Mouse (Mus musculus): ENCODE data around the gene Nat8.
"Not testable (repeated sequence)": the region's sequence is repeated elsewhere in the genome, so short reads cannot be mapped to it uniquely, and the experiment has no call there.

The Nat8 gene

DNA sequence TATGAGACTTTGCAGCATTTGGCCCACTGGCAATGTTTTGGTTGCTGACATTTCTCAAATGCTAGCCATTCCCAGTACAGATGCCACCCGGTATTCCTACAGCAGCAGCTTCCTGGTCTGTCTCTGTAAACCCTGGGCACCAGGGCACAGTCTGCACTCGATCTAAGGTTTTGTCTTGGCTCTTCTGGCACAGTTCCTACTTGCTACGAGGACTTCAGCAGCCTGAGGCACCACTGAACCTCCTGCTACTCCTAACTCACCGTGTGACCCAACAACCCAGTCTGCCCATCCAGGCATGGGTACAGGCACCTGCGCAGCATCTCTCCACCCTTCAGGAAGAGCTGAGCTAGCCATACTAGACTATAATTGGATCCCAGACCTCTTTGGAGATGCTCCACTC, 4.2 kb upstream of the Nat8 start:
- DNase-seq (ENCODE audit: low spot score in 2 of 2), result not testable (repeated sequence)

DNA sequence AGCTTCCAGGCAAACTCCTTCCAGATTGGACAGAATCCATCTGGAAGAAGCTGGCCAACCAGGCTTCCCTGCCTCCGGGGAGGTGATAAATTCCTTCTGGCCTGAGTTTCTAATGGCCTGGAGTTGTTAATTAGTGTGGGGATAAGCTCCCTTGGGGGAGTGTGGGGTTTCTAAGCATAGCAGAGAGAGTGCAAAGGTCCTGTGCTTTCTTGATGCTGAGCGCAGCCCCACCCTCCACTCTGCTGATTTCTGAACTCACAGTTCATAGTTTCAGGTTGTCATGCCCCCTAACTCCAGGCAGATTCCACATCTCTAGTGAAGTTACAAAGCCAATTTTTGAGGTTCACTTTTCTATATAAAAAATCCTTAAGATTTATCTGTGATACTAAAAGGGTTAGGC, 3.2 kb upstream of the Nat8 start:
- DNase-seq (ENCODE audit: low spot score in 2 of 2), result not testable (repeated sequence)

DNA sequence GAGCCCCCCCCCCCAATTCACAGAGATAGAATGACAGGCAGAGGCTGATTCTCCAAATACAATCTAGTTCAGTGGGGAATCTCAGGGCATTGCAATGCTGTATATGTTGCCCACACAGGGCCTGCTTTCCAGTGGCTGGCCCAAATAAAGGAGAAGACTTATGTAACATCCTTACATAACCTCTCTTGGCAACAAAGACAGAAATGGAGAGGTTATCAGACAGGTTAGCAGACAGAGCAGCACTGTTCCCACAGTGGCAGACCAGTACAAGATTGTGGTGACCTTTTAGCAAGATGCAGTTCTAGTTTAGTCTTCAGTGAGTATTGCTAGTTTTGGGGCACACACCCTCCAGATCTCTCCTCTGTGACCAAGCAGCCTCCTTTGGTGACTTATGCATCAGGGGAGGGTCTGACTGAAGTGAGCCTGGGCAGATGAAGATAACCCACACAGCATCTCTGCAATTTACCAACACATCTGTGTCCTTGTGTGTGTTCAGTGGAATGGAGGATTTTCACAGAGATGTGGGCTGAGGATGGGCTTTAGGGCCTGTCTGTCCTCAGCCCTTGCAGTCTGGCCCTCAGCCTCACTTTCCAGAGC, 2.7 kb upstream of the Nat8 start:
- not testable (repeated sequence) for DNase-seq (ENCODE audit: low spot score in 2 of 2)

DNA sequence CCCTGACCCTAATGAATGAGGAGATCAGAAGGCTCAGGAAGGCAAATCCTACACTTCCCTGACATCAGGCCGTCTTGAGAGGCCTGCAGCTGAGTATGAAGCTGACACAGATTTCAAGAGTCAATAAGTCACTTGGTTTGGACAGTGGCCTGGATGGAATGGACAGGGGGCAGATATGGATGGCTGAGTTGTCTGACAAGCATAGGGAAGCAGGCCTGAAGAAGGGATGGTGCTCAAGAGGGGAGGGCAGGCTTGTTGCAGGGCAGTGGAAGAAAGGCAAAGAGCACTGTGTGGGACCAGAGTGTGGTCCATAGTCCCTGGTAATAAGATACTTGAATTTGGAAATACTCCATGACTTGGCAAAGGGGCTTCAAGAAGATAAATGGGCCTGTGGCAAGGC, 2.4 kb downstream of the Nat8 start:
- DNase-seq (ENCODE audit: low spot score in 2 of 2), result no peak

DNA sequence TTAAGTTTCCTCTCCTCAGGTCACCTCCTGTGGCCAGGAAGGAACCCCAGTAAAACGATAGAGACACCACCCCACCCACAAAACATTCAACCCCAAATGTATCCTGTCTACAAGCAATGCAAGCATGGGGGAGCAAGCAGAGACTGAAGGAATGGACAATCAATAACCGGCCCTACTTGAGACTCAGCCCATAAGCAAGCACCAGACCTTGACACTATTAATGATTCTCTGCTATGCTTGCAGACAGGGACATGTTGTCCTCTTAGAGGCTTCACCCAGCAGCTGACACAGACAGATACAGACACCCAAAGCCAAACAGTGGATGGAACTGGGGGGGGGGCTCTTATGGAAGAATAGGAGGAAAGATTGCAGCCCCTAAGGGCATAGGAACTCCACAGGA, 6.0 kb downstream of the Nat8 start:
- no peak for DNase-seq (ENCODE audit: low spot score in 2 of 2)

DNA sequence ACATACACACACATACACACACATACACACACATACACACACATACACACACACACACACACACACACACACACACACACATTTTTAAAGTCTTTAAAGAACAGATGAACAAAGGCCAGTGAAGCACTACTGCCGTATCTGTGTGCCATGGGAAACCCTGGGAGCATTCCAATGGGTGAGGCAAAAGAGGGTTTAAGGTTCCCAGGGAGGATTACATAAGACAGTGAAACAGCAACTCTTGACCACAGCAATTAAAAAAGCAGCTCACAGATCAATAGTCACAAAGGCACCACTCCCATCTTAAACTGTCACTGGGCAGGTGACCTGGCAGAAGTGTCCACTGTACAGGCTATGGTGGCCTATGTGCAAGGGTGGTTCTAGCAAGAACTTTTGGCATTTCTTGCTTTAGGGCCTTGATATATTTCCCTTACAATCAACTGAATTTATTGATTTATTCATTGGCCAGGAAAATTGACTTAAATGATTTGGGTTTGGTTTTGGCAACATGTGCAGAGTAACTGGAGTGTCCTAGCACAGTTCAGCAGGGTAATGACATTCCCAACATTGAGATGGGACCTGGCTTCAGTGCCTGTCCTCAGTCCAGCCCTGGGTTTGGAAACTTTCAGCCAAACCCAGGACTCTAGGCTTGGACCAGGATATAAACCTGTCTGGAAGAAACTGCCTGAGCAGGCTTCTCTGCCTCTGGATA, 8.3 kb downstream of the Nat8 start:
- no peak for DNase-seq (ENCODE audit: low spot score in 2 of 2)

DNA sequence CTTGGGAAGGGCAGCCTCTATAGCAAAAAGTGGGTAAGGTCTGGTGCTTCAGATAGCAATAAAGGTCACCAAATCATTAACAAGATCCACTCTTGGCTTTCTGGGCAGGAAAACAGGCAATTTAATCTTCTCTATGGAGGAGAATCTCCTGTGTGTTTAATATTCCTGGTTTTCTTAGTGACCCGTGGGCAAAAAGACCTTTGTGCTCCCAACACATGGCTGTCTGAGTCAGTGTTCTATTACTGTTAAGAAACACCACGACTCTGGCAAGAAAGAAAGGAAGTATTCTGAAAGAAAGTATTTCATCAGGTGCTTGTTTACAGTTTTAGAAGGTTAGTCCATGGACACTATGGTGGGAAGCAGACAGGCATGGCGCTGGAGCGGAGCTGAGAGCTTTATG, 9.6 kb downstream of the Nat8 start:
- no peak for DNase-seq (ENCODE audit: low spot score in 2 of 2)

DNA sequence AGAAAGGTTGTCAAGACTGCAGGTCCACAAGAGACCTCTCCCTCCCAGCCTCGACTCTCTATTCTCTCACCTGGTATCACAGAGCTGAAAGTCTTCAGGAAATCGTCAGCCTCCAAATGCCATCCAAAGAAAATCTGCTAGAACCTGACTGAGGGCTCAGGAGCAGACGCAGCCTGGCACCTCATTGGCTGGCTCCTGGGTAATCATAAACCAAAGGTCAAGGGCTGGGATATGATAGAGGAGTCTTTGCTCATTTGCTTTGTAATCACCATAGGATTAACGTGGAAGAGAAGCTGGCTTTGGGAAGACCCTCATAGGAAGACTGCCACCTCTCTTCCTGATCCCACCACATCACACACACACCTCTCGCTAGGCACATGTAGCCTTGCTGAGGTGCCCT, 11.0 kb downstream of the Nat8 start, which contains the start of the genes Nat8f6 and Nat8f5:
Gene Nat8f6, minus strand, starts transcription at position 118 of the 400 bp plus-strand sequence.
Gene Nat8f5, minus strand, starts transcription at position 136 of the 400 bp plus-strand sequence.
- DNase-seq (ENCODE audit: low spot score in 2 of 2), result no peak

DNA sequence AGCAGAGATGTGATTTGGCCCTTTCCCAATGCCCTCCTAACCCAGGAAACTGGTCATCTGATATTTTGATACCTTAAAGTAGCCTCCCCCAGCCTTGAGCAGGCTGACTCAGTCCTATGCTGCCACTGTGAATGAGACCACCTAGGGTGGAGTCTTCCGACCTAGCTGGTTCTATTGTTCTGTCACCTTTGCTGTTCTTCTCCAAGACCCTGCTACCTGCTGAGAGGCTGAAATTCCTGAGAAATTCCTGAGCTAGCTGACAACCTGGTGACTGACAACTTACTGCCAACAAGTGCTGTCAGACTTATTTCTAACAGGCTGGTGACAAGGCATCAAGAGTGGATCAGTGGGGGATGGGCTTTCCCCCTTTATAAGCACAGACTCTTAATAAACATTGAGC, 13.5 kb downstream of the Nat8 start:
- DNase-seq (ENCODE audit: low spot score in 2 of 2), result no peak

DNA sequence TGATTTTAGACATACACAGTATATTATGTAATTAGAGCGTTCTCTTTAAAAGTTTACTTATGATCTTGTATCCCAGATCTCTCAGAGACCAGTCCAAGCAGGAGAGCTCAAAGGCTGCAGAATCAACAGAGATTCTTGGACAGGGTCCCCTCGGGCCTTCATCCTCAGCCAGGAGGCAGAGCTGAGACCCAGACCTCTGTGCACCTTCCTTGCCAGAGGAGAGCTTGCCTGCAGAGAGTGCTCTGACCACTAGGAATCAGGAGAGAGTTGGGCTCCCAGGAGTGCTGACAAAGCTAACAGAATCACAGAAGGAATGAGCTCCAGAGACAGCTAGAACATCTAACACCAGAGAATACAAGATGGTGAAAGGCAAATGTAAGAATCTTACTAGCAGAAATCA, 18.5 kb downstream of the Nat8 start:
- no peak for DNase-seq (ENCODE audit: low spot score in 2 of 2)

DNA sequence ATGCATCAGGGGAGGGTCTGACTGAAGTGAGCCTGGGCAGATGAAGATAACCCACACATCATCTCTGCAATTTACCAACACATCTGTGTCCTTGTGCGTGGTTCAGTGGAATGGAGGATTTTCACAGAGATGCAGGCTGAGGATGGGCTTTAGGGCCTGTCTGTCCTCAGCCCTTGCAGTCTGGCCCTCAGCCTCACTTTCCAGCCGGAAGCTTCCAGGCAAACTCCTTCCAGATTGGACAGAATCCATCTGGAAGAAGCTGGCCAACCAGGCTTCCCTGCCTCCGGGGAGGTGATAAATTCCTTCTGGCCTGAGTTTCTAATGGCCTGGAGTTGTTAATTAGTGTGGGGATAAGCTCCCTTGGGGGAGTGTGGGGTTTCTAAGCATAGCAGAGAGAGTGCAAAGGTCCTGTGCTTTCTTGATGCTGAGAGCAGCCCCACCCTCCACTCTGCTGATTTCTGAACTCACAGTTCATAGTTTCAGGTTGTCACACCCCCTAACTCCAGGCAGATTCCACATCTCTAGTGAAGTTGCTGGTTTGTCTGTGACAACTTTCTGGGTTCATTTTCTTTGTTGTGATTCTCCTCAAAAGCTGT, 20.8 kb downstream of the Nat8 start:
- not testable (repeated sequence) for DNase-seq (ENCODE audit: low spot score in 2 of 2)

DNA sequence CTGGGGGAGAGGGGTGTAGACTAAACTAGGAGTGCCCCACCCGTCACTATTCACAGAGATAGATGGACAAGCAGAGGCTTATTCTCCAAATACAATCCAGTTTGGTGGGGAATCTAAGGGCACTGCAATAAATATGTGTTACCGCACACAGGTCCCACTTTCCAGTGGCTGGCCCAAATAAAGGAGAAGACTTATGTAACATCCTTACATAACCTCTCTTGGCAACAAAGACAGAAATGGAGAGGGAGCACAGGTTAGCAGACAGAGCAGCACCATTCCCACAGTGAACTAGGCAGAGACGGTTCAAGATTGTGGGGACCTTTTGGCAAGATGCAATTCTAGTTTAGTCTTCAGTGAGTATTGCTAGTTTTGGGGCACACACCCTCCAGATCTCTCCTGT, 21.4 kb downstream of the Nat8 start:
- not testable (repeated sequence) for DNase-seq (ENCODE audit: low spot score in 2 of 2)

DNA sequence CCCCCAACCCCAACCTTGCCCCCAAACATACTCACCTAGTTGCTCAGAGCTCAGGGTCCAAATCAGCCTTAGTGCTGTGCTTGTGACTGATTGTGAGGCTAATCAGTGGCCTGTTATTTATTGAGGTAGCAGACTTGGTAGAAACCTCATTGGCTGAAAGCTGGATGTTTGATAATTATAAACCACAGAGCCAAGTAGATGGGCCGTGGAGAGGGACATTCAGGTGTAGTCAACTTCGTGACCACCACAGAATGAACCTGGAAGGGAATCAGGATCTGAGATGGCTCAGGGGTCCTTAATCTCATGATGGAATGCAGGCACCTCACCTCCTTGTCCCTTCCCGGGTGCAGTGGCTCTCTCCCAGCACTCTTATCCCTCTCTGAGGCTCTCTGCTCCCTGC, 22.1 kb downstream of the Nat8 start:
- DNase-seq (ENCODE audit: low spot score in 2 of 2), result not testable (repeated sequence)

DNA sequence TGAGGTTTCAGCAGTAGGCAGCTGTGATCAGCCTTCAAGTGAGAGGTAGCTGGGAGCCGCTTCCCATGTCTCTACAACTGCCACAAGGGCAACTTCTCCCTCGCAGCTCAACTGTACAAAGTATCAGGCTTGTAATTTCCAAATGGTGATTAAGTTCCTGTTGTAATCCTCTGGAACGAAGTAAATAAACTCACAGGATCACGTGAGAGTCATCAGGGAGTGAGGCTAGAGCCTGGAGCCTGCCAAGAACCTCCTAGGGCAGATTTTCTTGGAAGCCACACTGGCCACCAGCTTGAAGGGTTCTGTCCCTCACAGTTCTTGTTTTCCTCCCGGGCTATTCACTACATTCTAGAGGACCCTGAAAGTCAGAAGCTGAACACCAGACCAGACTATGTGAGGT, 28.7 kb downstream of the Nat8 start:
- not testable (repeated sequence) for DNase-seq (ENCODE audit: low spot score in 2 of 2)
